Mouse (Mus musculus): ENCODE data around the gene Gla. TPM values are rescaled to one million over a fixed set of nuclear protein-coding genes. Genes with fewer than 3 reads are reported as not detected.

Gla gene
- polyA plus RNA-seq, 1 experiment from 2014 or later = 2.4 TPM

GRCm38 (mm10) chrX:134588261-134588660 is 12.7 kb downstream of the Gla start:
- no peak for ATAC-seq (ENCODE audit: insufficient number of reproducible peaks, insufficient read depth, low FRiP score, low read depth)
- no peak overlapping the region for H3K4me3 ChIP-seq (ENCODE audit: control insufficient read depth in 1 of 2, insufficient read depth in 1 of 2, low read depth in 1 of 2, low read length in 2 of 2)
- H3K4me1 ChIP-seq (ENCODE audit: control insufficient read depth in 2 of 2, insufficient read depth in 2 of 2, low read length in 2 of 2) = 0 out of 4 replicates have a peak, but pooled peaks cover 0 to 2% of the 10 kb centered on the region in 2 experiments
- H3K36me3 ChIP-seq (ENCODE audit: control insufficient read depth, insufficient read depth, low read length) = peaks cover 22% of the 10 kb centered on the region
- WGBS = 81% methylated on average over 4 of the region's 4 CpGs
- no peak overlapping the region for H3K4me2 ChIP-seq (ENCODE audit: low read length)
- H3K27ac ChIP-seq (replicated peaks in 1 of 2; ENCODE audit: control insufficient read depth in 1 of 2, insufficient read depth in 1 of 2, low read depth in 2 of 2, low read length in 2 of 2) = no peak overlapping the region
- no peaks in the 10 kb centered on the region for H3K27me3 ChIP-seq (ENCODE audit: control insufficient read depth, insufficient read depth, low read length)
- H3K9ac ChIP-seq (ENCODE audit: low read length) = no peak overlapping the region
- no peaks in the 10 kb centered on the region for H3K9me3 ChIP-seq (ENCODE audit: control insufficient read depth, low read length)

GRCm38 (mm10) chrX:134586447-134586846 is 14.5 kb downstream of the Gla start:
- 33% methylated on average over 8 of the region's 8 CpGs for WGBS

GRCm38 (mm10) chrX:134585103-134586002 is 15.6 kb downstream of the Gla start, which contains the start of gene Rpl36a:
Gene Rpl36a (plus strand): TSS chrX:134585654.
- H3K27me3 ChIP-seq (ENCODE audit: control insufficient read depth, insufficient read depth, low read length) = no peaks in the 10 kb centered on the region
- H3K27ac ChIP-seq (replicated peaks in 1 of 2; ENCODE audit: control insufficient read depth in 1 of 2, insufficient read depth in 1 of 2, low read depth in 2 of 2, low read length in 2 of 2) = peak within 1 kb of the TSS; percentile 85 to 87
- H3K36me3 ChIP-seq (ENCODE audit: control insufficient read depth, insufficient read depth, low read length) = peaks cover 22% of the 10 kb centered on the region
- 17% methylated on average over 45 of the region's 45 CpGs for WGBS
- peak within 1 kb of the TSS; percentile 69 for H3K4me2 ChIP-seq (ENCODE audit: low read length)
- no peaks in the 10 kb centered on the region for H3K9me3 ChIP-seq (ENCODE audit: control insufficient read depth, low read length)
- ATAC-seq (ENCODE audit: insufficient number of reproducible peaks, insufficient read depth, low FRiP score, low read depth) = peak; percentile 97
- 0 out of 4 replicates have a peak, but pooled peaks cover 0 to 2% of the 10 kb centered on the region in 2 experiments for H3K4me1 ChIP-seq (ENCODE audit: control insufficient read depth in 2 of 2, insufficient read depth in 2 of 2, low read length in 2 of 2)
- H3K9ac ChIP-seq (ENCODE audit: low read length) = peak within 1 kb of the TSS; percentile 82
- H3K4me3 ChIP-seq (ENCODE audit: control insufficient read depth in 1 of 2, insufficient read depth in 1 of 2, low read depth in 1 of 2, low read length in 2 of 2) = peak within 1 kb of the TSS; percentile 53 to 63

More at GRCm38 (mm10) chrX:134586447-134586846, 14.5 kb downstream of the Gla start:
- Histone ChIP-seq H3K4me3 (ENCODE audit: control insufficient read depth in 1 of 2, insufficient read depth in 1 of 2, low read depth in 1 of 2, low read length in 2 of 2) (peak overlapping the region; percentile 53 to 63), H3K27me3 (ENCODE audit: control insufficient read depth, insufficient read depth, low read length) (no peaks in the 10 kb centered on the region), H3K9ac (ENCODE audit: low read length) (peak overlapping the region; percentile 82), H3K4me2 (ENCODE audit: low read length) (peak overlapping the region; percentile 69), H3K27ac (replicated peaks in 1 of 2; ENCODE audit: control insufficient read depth in 1 of 2, insufficient read depth in 1 of 2, low read depth in 2 of 2, low read length in 2 of 2) (no peak overlapping the region), H3K4me1 (ENCODE audit: control insufficient read depth in 2 of 2, insufficient read depth in 2 of 2, low read length in 2 of 2) (0 out of 4 replicates have a peak, but pooled peaks cover 0 to 2% of the 10 kb centered on the region in 2 experiments), H3K36me3 (ENCODE audit: control insufficient read depth, insufficient read depth, low read length) (peaks cover 22% of the 10 kb centered on the region), H3K9me3 (ENCODE audit: control insufficient read depth, low read length) (no peaks in the 10 kb centered on the region)
- ATAC-seq (ENCODE audit: insufficient number of reproducible peaks, insufficient read depth, low FRiP score, low read depth) = no peak

GRCm38 (mm10) chrX:134582888-134583669 is 17.8 kb downstream of the Gla start, which contains the start of gene Btk:
Gene Btk (minus strand): TSS chrX:134583570.
- 73% methylated on average over 11 of the region's 11 CpGs for WGBS
- Histone ChIP-seq H3K27me3 (ENCODE audit: control insufficient read depth, insufficient read depth, low read length) (no peaks in the 10 kb centered on the region), H3K9me3 (ENCODE audit: control insufficient read depth, low read length) (no peaks in the 10 kb centered on the region), H3K27ac (replicated peaks in 1 of 2; ENCODE audit: control insufficient read depth in 1 of 2, insufficient read depth in 1 of 2, low read depth in 2 of 2, low read length in 2 of 2) (no peak within 1 kb of the TSS), H3K4me1 (ENCODE audit: control insufficient read depth in 2 of 2, insufficient read depth in 2 of 2, low read length in 2 of 2) (0 out of 4 replicates have a peak, but pooled peaks cover 0 to 2% of the 10 kb centered on the region in 2 experiments), H3K36me3 (ENCODE audit: control insufficient read depth, insufficient read depth, low read length) (peaks cover 9% of the 10 kb centered on the region), H3K4me2 (ENCODE audit: low read length) (no peak within 1 kb of the TSS), H3K9ac (ENCODE audit: low read length) (no peak within 1 kb of the TSS), H3K4me3 (ENCODE audit: control insufficient read depth in 1 of 2, insufficient read depth in 1 of 2, low read depth in 1 of 2, low read length in 2 of 2) (no peak within 1 kb of the TSS)
- no peak for ATAC-seq (ENCODE audit: insufficient number of reproducible peaks, insufficient read depth, low FRiP score, low read depth)

GRCm38 (mm10) chrX:134582270-134582669 is 18.7 kb downstream of the Gla start:
- no peak overlapping the region for H3K4me2 ChIP-seq (ENCODE audit: low read length)
- H3K4me1 ChIP-seq (ENCODE audit: control insufficient read depth in 2 of 2, insufficient read depth in 2 of 2, low read length in 2 of 2) = 0 out of 4 replicates have a peak, but pooled peaks cover 0 to 2% of the 10 kb centered on the region in 2 experiments
- 79% methylated on average over 11 of the region's 11 CpGs for WGBS
- ATAC-seq (ENCODE audit: insufficient number of reproducible peaks, insufficient read depth, low FRiP score, low read depth) = no peak
- no peak overlapping the region for H3K9ac ChIP-seq (ENCODE audit: low read length)
- no peak overlapping the region for H3K4me3 ChIP-seq (ENCODE audit: control insufficient read depth in 1 of 2, insufficient read depth in 1 of 2, low read depth in 1 of 2, low read length in 2 of 2)
- peaks cover under 1% of the 10 kb centered on the region; the same call in 1 of the 2 replicates for H3K36me3 ChIP-seq (ENCODE audit: control insufficient read depth, insufficient read depth, low read length)
- H3K27ac ChIP-seq (replicated peaks in 1 of 2; ENCODE audit: control insufficient read depth in 1 of 2, insufficient read depth in 1 of 2, low read depth in 2 of 2, low read length in 2 of 2) = no peak overlapping the region
- no peaks in the 10 kb centered on the region for H3K27me3 ChIP-seq (ENCODE audit: control insufficient read depth, insufficient read depth, low read length)
- H3K9me3 ChIP-seq (ENCODE audit: control insufficient read depth, low read length) = no peaks in the 10 kb centered on the region

GRCm38 (mm10) chrX:134580528-134581305 is 20.2 kb downstream of the Gla start:
- Histone ChIP-seq H3K27me3 (ENCODE audit: control insufficient read depth, insufficient read depth, low read length) (no peaks in the 10 kb centered on the region), H3K4me1 (ENCODE audit: control insufficient read depth in 2 of 2, insufficient read depth in 2 of 2, low read length in 2 of 2) (no peaks in the 10 kb centered on the region), H3K4me3 (ENCODE audit: control insufficient read depth in 1 of 2, insufficient read depth in 1 of 2, low read depth in 1 of 2, low read length in 2 of 2) (no peak overlapping the region), H3K4me2 (ENCODE audit: low read length) (no peak overlapping the region), H3K36me3 (ENCODE audit: control insufficient read depth, insufficient read depth, low read length) (no peaks in the 10 kb centered on the region), H3K27ac (replicated peaks in 1 of 2; ENCODE audit: control insufficient read depth in 1 of 2, insufficient read depth in 1 of 2, low read depth in 2 of 2, low read length in 2 of 2) (no peak overlapping the region), H3K9ac (ENCODE audit: low read length) (no peak overlapping the region), H3K9me3 (ENCODE audit: control insufficient read depth, low read length) (no peaks in the 10 kb centered on the region)
- no peak for ATAC-seq (ENCODE audit: insufficient number of reproducible peaks, insufficient read depth, low FRiP score, low read depth)
- WGBS = 74% methylated on average over 14 of the region's 14 CpGs

GRCm38 (mm10) chrX:134577896-134578295 is 23.0 kb downstream of the Gla start:
- ATAC-seq (ENCODE audit: insufficient number of reproducible peaks, insufficient read depth, low FRiP score, low read depth) = no peak
- H3K4me1 ChIP-seq (ENCODE audit: control insufficient read depth in 2 of 2, insufficient read depth in 2 of 2, low read length in 2 of 2) = no peaks in the 10 kb centered on the region
- no peak overlapping the region for H3K4me3 ChIP-seq (ENCODE audit: control insufficient read depth in 1 of 2, insufficient read depth in 1 of 2, low read depth in 1 of 2, low read length in 2 of 2)
- 72% methylated on average over 4 of the region's 4 CpGs for WGBS
- H3K4me2 ChIP-seq (ENCODE audit: low read length) = no peak overlapping the region
- no peaks in the 10 kb centered on the region for H3K36me3 ChIP-seq (ENCODE audit: control insufficient read depth, insufficient read depth, low read length)
- no peak overlapping the region for H3K9ac ChIP-seq (ENCODE audit: low read length)
- H3K27me3 ChIP-seq (ENCODE audit: control insufficient read depth, insufficient read depth, low read length) = no peaks in the 10 kb centered on the region
- H3K9me3 ChIP-seq (ENCODE audit: control insufficient read depth, low read length) = no peaks in the 10 kb centered on the region
- H3K27ac ChIP-seq (replicated peaks in 1 of 2; ENCODE audit: control insufficient read depth in 1 of 2, insufficient read depth in 1 of 2, low read depth in 2 of 2, low read length in 2 of 2) = no peak overlapping the region
